Mouse (Mus musculus) embryonic facial prominence, embryonic 15.5 days (tissue): ENCODE results near the gene Hoxc11. TPM values are rescaled to one million over a fixed set of nuclear protein-coding genes. Genes with fewer than 3 reads are reported as not detected.
A peak's percentile ranks its signal among the peaks of the same experiment; 100 is the strongest.

ENCODE experiments used
- ATAC-seq: fragments of 200-750 bp; cut with Nextera tagmentation; 2 replicates; pipeline ENCODE4 v1.8.0; 2017; ENCODE audit warnings: low read depth, moderate TSS enrichment; ENCODE audit not compliant: insufficient number of reproducible peaks, low FRiP score, low TSS enrichment
- H3K27ac ChIP-seq: fragments of 300-500 bp; sonication (generic); replicated peaks from 2 replicates; pipeline ENCODE4 v1.5.1; 2015; ENCODE audit warnings: mild to moderate bottlenecking, inconsistent platforms
- H3K27me3 ChIP-seq: fragments of 300-500 bp; sonication (generic); 2 replicates; pipeline ENCODE4 v1.6.1; 2015; ENCODE audit warnings: inconsistent platforms
- H3K36me3 ChIP-seq: fragments of 300-500 bp; sonication (generic); 2 replicates; pipeline ENCODE4 v1.6.1; 2015; ENCODE audit warnings: mild to moderate bottlenecking, inconsistent platforms
- H3K4me1 ChIP-seq: fragments of 300-500 bp; sonication (generic); 2 replicates; pipeline ENCODE4 v1.6.1; 2015; ENCODE audit warnings: inconsistent platforms
- H3K4me2 ChIP-seq: fragments of 300-500 bp; sonication (generic); replicated peaks from 2 replicates; pipeline ENCODE4 v1.6.1; 2015; ENCODE audit warnings: mild to moderate bottlenecking, inconsistent platforms
- H3K4me3 ChIP-seq: fragments of 300-500 bp; sonication (generic); replicated peaks from 2 replicates; pipeline ENCODE4 v1.5.1; 2015; ENCODE audit warnings: mild to moderate bottlenecking, inconsistent platforms
- H3K9ac ChIP-seq: fragments of 300-500 bp; sonication (generic); 2 replicates; pipeline ENCODE4 v1.6.1; 2015; ENCODE audit warnings: inconsistent platforms
- H3K9me3 ChIP-seq: fragments of 300-500 bp; sonication (generic); replicated peaks from 2 replicates; pipeline ENCODE4 v1.6.1; 2016; ENCODE audit warnings: inconsistent platforms
- WGBS: fragments of 180-500 bp; shearing (Covaris S2); methylation state at CpG from one replicate; pipeline ENCODE4 v1.1.7; 2015; 5-methylcytosine and 5-hydroxymethylcytosine counted together
- polyA plus RNA-seq: library from polyadenylated mRNA; unstranded; fragments of >200 nt; fragmentation: Nextera tagmentation; extraction: Ambion mirVana; gene quantifications from 2 replicates; pipeline ENCODE4 v1.2.1, GENCODE M21; 2015

The Hoxc11 gene
- not detected in 2 replicates for polyA plus RNA-seq

DNA sequence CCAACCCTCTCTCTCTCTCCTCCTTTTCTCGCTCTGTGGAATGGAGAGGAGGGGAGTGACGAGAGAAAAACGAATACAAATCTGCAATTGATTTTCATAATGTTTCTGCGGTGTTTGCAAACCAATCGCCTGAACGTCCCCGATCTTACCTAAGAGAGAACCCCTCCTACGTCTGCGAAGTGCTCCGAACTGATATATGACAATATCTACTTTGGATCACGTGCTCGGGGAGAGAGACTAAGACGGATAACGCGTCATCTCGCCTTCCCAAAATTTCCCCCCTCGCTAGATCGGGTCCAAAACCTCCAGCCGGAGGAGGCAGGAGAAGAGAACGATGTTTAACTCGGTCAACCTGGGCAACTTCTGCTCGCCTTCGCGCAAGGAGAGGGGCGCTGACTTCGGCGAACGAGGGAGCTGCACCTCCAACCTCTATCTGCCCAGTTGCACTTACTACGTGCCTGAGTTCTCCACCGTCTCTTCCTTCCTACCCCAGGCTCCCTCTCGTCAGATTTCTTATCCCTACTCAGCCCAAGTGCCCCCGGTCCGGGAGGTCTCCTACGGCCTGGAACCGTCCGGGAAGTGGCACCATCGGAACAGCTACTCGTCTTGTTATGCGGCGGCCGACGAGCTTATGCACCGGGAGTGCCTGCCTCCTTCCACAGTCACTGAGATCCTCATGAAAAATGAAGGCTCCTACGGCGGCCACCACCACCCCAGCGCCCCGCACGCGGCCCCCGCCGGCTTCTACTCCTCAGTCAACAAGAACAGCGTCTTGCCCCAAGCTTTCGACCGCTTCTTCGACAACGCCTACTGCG, at the start of gene Hoxc11:
Hoxc11 (plus strand) TSS at position 236 of the 815 bp plus-strand sequence.
- Histone ChIP-seq H3K9me3 (no peaks in the 10 kb centered on the region), H3K4me3 (no peak within 1 kb of the TSS), H3K27me3 (peaks cover 94% of the 10 kb centered on the region), H3K36me3 (no peaks in the 10 kb centered on the region), H3K27ac (no peak within 1 kb of the TSS), H3K4me1 (no peaks in the 10 kb centered on the region), H3K9ac (no peak within 1 kb of the TSS), H3K4me2 (no peak within 1 kb of the TSS)
- no peak for ATAC-seq
- 1% methylated on average over 57 of the region's 57 CpGs for WGBS

GRCm38 (mm10) chr15:102904946-102905345, 49.3 kb upstream of the Hoxc11 start:
- no peaks in the 10 kb centered on the region for H3K36me3 ChIP-seq
- H3K9ac ChIP-seq = no peak overlapping the region
- H3K27ac ChIP-seq = no peak overlapping the region
- ATAC-seq = no peak
- H3K4me3 ChIP-seq = no peak overlapping the region
- H3K4me1 ChIP-seq = no peaks in the 10 kb centered on the region
- peaks cover 77% of the 10 kb centered on the region for H3K27me3 ChIP-seq
- 40% methylated on average over 1 of the region's 1 CpGs for WGBS
- H3K9me3 ChIP-seq = no peaks in the 10 kb centered on the region
- no peak overlapping the region for H3K4me2 ChIP-seq

- Histone ChIP-seq H3K27me3 (peaks cover 90% of the 10 kb centered on the region), H3K4me2 (no peak overlapping the region), H3K36me3 (no peaks in the 10 kb centered on the region), H3K9me3 (no peaks in the 10 kb centered on the region), H3K9ac (no peak overlapping the region), H3K4me3 (no peak overlapping the region), H3K27ac (no peak overlapping the region), H3K4me1 (no peaks in the 10 kb centered on the region)
- ATAC-seq = no peak
- 3% methylated on average over 4 of the region's 4 CpGs for WGBS
These were observed 44.7 kb upstream of the Hoxc11 start for GRCm38 (mm10) chr15:102909536-102909935.

GRCm38 (mm10) chr15:102910038-102910437, 44.2 kb upstream of the Hoxc11 start:
- Histone ChIP-seq H3K27me3 (peaks cover 90% of the 10 kb centered on the region), H3K4me1 (no peaks in the 10 kb centered on the region), H3K4me3 (no peak overlapping the region), H3K9ac (no peak overlapping the region), H3K9me3 (no peaks in the 10 kb centered on the region), H3K4me2 (no peak overlapping the region), H3K27ac (no peak overlapping the region), H3K36me3 (no peaks in the 10 kb centered on the region)
- WGBS = under 1% methylated on average over 18 of the region's 18 CpGs
- ATAC-seq = no peak

DNA sequence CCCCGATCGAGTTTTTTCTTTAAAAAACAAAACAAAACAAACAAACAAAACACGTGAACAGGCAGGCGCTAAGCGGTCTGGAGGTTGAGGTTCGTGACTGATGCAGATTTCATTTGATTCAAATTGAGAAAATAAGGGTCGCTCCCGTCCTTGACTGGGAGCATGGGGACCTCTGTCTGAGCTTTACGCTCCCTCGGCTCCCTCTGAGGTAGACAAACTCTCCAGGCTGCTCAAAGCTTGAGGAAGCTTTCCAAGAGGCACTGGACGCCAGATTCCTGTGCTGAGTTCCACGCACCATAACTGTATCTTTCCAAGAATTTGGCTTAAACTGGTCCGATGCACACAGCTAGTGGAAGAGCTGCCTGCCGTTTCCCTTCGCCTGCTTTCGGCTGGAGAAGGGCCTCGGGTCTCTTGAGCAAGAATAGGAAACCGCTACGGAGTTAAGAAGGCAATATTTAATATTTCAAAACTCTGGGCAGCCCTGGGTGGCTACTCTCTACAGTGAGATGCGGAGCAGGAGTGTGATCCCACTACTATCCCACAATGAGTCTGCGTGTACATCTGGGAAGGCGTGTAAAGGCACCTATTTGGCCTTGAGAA, 43.6 kb upstream of the Hoxc11 start:
- Histone ChIP-seq H3K27me3 (peaks cover 86% of the 10 kb centered on the region), H3K36me3 (no peaks in the 10 kb centered on the region), H3K4me2 (no peak overlapping the region), H3K27ac (no peak overlapping the region), H3K4me1 (no peaks in the 10 kb centered on the region), H3K4me3 (no peak overlapping the region), H3K9ac (no peak overlapping the region), H3K9me3 (no peaks in the 10 kb centered on the region)
- WGBS = 1% methylated on average over 22 of the region's 22 CpGs
- ATAC-seq = no peak

DNA sequence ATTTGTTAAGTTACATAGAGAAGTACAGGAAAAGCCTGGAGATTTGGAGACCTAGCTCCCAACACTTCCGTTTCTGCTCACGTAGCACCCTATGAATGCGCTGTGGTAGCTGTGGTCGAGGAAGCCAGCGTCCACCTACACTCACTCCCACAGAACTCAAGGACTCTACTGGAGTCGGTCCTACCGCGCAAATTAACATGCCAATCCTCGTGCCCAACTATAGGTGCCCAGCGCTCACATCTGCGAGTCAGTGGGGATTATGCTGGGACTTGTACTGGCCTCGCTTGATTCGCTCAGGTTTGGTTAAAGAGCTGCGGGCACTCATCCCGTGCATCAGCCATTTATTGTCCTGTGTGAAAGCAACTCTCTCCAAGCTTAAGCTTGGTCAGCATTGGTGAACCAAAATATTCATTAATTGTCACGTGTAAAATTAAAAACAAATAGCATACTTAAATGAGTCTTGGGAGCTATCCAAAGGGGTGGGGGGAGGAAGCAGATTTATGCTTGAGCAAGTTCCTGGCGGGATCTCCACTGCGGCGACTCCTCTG, 41.1 kb upstream of the Hoxc11 start:
- no peak overlapping the region for H3K4me2 ChIP-seq
- H3K36me3 ChIP-seq = no peaks in the 10 kb centered on the region
- H3K27me3 ChIP-seq = peaks cover 89% of the 10 kb centered on the region
- WGBS = 1% methylated on average over 19 of the region's 19 CpGs
- no peak overlapping the region for H3K9ac ChIP-seq
- H3K9me3 ChIP-seq = no peaks in the 10 kb centered on the region
- H3K4me1 ChIP-seq = no peaks in the 10 kb centered on the region
- no peak overlapping the region for H3K27ac ChIP-seq
- ATAC-seq = no peak
- no peak overlapping the region for H3K4me3 ChIP-seq

DNA sequence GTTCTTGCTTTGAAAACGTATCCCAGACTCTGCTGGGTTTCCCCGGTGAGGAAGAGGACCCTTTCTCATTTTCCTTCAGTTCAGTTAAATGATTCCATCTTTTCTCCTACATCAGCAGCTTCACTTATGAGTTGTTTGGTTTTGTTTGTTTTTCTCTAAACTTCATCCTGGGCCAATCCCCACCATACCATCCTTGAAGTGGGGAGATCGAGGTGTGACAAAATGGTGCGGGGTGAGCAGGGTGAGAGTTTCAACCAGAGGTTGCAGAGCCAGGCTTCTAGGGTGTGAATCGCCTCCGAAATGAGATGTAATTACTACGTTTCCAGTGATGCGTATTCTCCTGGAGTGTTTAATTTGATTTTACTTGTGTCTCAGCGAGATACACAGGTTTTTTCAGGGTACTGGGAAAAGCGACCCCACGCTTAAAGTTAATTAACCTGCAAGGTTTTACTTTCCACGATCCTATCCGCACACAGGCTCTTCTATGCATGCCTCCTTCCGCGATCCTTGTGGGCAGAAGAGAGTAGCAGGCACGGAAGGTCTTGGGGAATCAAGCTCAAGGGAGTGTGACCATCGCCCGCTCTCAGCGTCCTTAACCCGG, 36.2 kb upstream of the Hoxc11 start:
- peaks cover 91% of the 10 kb centered on the region for H3K27me3 ChIP-seq
- no peak overlapping the region for H3K9ac ChIP-seq
- H3K27ac ChIP-seq = no peak overlapping the region
- H3K4me3 ChIP-seq = no peak overlapping the region
- no peak for ATAC-seq
- WGBS = 4% methylated on average over 20 of the region's 20 CpGs
- peaks cover 16% of the 10 kb centered on the region for H3K4me1 ChIP-seq
- no peak overlapping the region for H3K4me2 ChIP-seq
- no peaks in the 10 kb centered on the region for H3K9me3 ChIP-seq
- H3K36me3 ChIP-seq = no peaks in the 10 kb centered on the region

GRCm38 (mm10) chr15:102918611-102919265, 35.5 kb upstream of the Hoxc11 start:
- H3K27me3 ChIP-seq = peaks cover 91% of the 10 kb centered on the region
- H3K4me1 ChIP-seq = peaks cover 16% of the 10 kb centered on the region
- H3K9ac ChIP-seq = no peak overlapping the region
- H3K9me3 ChIP-seq = no peaks in the 10 kb centered on the region
- H3K4me2 ChIP-seq = no peak overlapping the region
- no peak overlapping the region for H3K4me3 ChIP-seq
- no peak overlapping the region for H3K27ac ChIP-seq
- 5% methylated on average over 7 of the region's 7 CpGs for WGBS
- no peaks in the 10 kb centered on the region for H3K36me3 ChIP-seq
- no peak for ATAC-seq

DNA sequence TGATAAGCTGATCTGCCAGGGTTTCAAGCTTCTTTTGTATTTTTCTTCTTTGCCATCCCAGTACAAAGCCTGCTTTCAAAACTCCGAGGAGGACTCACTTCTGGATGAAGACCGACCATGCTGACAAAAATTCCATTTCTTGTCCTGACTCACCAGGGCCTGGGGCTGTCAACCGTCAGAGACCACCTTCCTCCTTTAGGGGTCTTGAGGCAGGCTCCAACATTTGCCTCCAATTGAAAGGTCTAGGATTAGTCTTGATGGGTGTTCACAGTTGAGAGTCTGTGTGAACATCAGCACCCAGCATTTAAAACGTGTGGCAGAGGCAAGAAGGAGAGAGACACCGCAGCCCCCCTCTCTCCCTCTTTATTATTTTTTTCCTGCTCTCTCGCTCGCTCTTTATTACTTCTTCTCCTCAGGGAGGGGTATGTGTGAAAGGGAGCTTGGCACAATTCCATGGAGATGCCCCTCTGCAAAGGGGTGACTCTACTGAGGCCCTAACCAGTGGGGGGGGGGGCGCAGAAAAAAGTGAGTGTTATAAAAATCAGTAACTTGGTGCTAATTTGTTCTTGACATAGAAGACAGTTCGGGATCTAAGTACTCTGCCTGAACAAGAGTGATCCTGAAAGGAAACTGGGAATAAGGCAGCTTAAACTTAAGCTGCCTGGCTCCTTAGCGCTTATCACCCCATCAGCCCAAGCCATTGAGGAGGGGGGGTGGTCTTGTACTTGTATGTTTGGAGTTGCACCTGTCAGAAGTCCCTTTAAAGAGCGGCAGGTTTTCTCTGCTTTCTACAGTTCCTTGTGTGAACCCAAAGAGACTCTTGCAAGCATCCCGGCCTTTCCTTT, 34.7 kb upstream of the Hoxc11 start:
- no peak for ATAC-seq
- WGBS = 2% methylated on average over 12 of the region's 12 CpGs
- Histone ChIP-seq H3K4me1 (peaks cover 16% of the 10 kb centered on the region), H3K27ac (no peak overlapping the region), H3K36me3 (no peaks in the 10 kb centered on the region), H3K27me3 (peaks cover 93% of the 10 kb centered on the region), H3K9me3 (no peaks in the 10 kb centered on the region), H3K9ac (no peak overlapping the region), H3K4me2 (no peak overlapping the region), H3K4me3 (no peak overlapping the region)

- 2% methylated on average over 17 of the region's 20 CpGs for WGBS
- ATAC-seq = peak; percentile 68; the same call in 1 of the 2 replicates
These were observed 33.6 kb upstream of the Hoxc11 start for GRCm38 (mm10) chr15:102920619-102921018.

More at GRCm38 (mm10) chr15:102920619-102921018, 33.6 kb upstream of the Hoxc11 start:
- H3K4me3 ChIP-seq = peak overlapping the region; percentile 37
- peaks cover 16% of the 10 kb centered on the region for H3K4me1 ChIP-seq
- H3K9ac ChIP-seq = no peak overlapping the region
- peaks cover 94% of the 10 kb centered on the region for H3K27me3 ChIP-seq
- H3K9me3 ChIP-seq = no peaks in the 10 kb centered on the region
- peak overlapping the region; percentile 44 for H3K4me2 ChIP-seq
- no peaks in the 10 kb centered on the region for H3K36me3 ChIP-seq
- no peak overlapping the region for H3K27ac ChIP-seq
